Mouse (Mus musculus) hindbrain, embryonic 10.5 days (tissue): Measurements from ENCODE around the gene Avpr1b. TPM values are rescaled to one million over a fixed set of nuclear protein-coding genes. Genes with fewer than 3 reads are reported as not detected.
"Not testable (repeated sequence)": the region's sequence is repeated elsewhere in the genome, so short reads cannot be mapped to it uniquely, and the experiment has no call there.

Experiments used
- DNase-seq: peaks from one replicate; pipeline ENCODE4 v3.0.0-alpha.2; 2017; ENCODE audit warnings: low spot score
- H3K27ac ChIP-seq: fragments of 300-500 bp; sonication (generic); 2 replicates; pipeline ENCODE4 v1.5.1; 2016; ENCODE audit warnings: mild to moderate bottlenecking, moderate library complexity
- H3K27me3 ChIP-seq: fragments of 300-500 bp; sonication (generic); 2 replicates; pipeline ENCODE4 v1.6.1; 2016; ENCODE audit warnings: mild to moderate bottlenecking; ENCODE audit not compliant: poor library complexity, insufficient read depth, severe bottlenecking
- H3K36me3 ChIP-seq: fragments of 300-500 bp; sonication (generic); 2 replicates; pipeline ENCODE4 v1.6.1; 2016; ENCODE audit warnings: mild to moderate bottlenecking, moderate library complexity
- H3K4me1 ChIP-seq: fragments of 300-500 bp; sonication (generic); replicated peaks from 2 replicates; pipeline ENCODE4 v1.6.1; 2016; ENCODE audit warnings: mild to moderate bottlenecking
- H3K4me3 ChIP-seq: fragments of 300-500 bp; sonication (generic); 2 replicates; pipeline ENCODE4 v1.5.1; 2016; ENCODE audit warnings: mild to moderate bottlenecking, moderate library complexity
- H3K9me3 ChIP-seq: fragments of 300-500 bp; sonication (generic); 2 replicates; pipeline ENCODE4 v1.6.1; 2016; ENCODE audit warnings: mild to moderate bottlenecking, moderate library complexity
- WGBS: fragments of 180-500 bp; shearing (Covaris S2); methylation state at CpG from one replicate; pipeline ENCODE4 v1.1.7; 2016; 5-methylcytosine and 5-hydroxymethylcytosine counted together
- polyA plus RNA-seq: library from polyadenylated mRNA; unstranded; fragments of >200 nt; fragmentation: Nextera tagmentation; extraction: Ambion mirVana; gene quantifications from 2 replicates; pipeline ENCODE4 v1.2.1, GENCODE M21; 2016

Gene Avpr1b
- polyA plus RNA-seq, result not detected in 2 replicates

- Histone ChIP-seq H3K36me3 (no peaks in the 10 kb centered on the region), H3K4me3 (no peak within 1 kb of the TSS)
These were observed at the start of gene Avpr1b for GRCm38 (mm10) chr1:131598905-131599304. Gene Avpr1b, plus strand, starts transcription at chr1:131599239.

DNA sequence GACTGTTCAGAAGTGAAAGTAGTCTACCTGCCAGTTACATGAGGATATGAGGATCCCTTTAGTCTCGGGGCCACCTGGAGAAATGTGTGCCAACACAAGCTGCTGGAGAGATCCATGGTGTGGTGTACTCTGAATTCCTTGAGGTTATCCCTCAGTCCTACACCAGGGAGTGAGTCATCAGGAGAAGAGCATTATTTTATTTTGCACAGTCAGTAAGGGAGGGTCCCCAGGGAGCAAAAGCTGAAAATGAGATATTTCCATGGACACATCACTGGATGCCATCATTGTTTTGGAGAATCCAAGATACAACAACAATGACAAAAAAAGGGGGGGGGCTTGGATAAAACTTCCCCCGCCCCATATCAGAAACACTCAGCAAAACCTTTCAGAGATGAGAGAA is 47.1 kb upstream of the Avpr1b start:
- Histone ChIP-seq H3K27me3 (no peaks in the 10 kb centered on the region), H3K4me3 (no peak overlapping the region), H3K4me1 (peaks cover 12% of the 10 kb centered on the region), H3K27ac (no peak overlapping the region), H3K36me3 (no peaks in the 10 kb centered on the region), H3K9me3 (no peaks in the 10 kb centered on the region)
- 86% methylated on average over 2 of the region's 2 CpGs for WGBS
- no peak for DNase-seq

More at GRCm38 (mm10) chr1:131598905-131599304, at the start of gene Avpr1b:
- Histone ChIP-seq H3K4me1 (0 out of 2 replicates have a peak, but pooled peaks cover 3% of the 10 kb centered on the region), H3K9me3 (no peaks in the 10 kb centered on the region), H3K27me3 (peaks cover 16% of the 10 kb centered on the region), H3K27ac (no peak within 1 kb of the TSS)
- WGBS, result 49% methylated on average over 12 of the region's 12 CpGs
- DNase-seq, result no peak

- H3K4me3 ChIP-seq, result no peak overlapping the region
- no peaks in the 10 kb centered on the region for H3K27me3 ChIP-seq
- H3K27ac ChIP-seq, result no peak overlapping the region
- peaks cover 11% of the 10 kb centered on the region for H3K4me1 ChIP-seq
- no peaks in the 10 kb centered on the region for H3K36me3 ChIP-seq
- DNase-seq, result no peak
- no peaks in the 10 kb centered on the region for H3K9me3 ChIP-seq
These were observed 45.6 kb upstream of the Avpr1b start for GRCm38 (mm10) chr1:131553428-131553827.

DNA sequence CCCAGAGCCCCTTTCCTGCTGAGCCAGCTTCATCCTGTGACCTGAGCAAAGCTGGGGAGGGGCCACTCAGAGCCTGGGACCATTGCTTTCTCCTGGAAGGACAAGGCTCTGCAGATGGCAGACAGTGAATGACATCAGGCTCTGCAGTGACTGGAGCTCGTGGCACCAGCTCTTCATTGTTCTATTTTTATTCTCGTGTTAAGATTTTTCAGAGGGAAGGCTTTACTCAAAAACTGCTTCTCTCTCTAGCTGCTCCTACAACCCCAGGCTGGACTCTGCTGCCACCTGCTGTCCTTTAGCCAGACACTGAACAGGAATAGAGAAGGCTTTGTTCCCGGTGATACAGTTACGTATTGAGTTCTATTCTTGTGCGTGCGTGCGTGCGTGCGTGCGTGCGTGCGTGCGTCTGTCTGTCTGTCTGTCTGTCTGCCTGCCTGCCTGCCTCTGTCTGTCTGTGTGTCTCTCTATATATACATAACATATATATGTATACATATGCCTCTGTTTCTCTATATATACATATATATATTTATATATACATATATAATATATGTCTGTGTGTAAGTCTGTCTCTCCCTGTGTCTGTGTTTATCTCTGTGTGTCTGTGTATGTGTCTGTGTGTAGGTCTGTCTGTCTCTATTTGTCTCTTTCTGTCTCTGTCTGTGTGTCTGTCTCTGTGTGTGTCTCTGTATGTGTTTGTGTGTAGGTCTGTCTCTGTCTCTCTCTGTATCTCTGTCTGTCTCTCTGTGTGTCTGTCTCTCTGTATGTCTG is 43.8 kb upstream of the Avpr1b start:
- 18% methylated on average over 13 of the region's 13 CpGs for WGBS
- Histone ChIP-seq H3K36me3 (no peaks in the 10 kb centered on the region), H3K4me3 (peak overlapping the region; percentile 24; the same call in 1 of the 2 replicates), H3K27ac (peak overlapping the region; percentile 76), H3K27me3 (no peaks in the 10 kb centered on the region), H3K4me1 (peaks cover 4% of the 10 kb centered on the region), H3K9me3 (no peaks in the 10 kb centered on the region)
- peak; percentile 86 for DNase-seq

- no peak overlapping the region for H3K27ac ChIP-seq
- no peaks in the 10 kb centered on the region for H3K4me1 ChIP-seq
- no peak for DNase-seq
- H3K9me3 ChIP-seq, result 0 out of 2 replicates have a peak, but pooled peaks cover 3% of the 10 kb centered on the region
- H3K27me3 ChIP-seq, result no peaks in the 10 kb centered on the region
- H3K36me3 ChIP-seq, result no peaks in the 10 kb centered on the region
- H3K4me3 ChIP-seq, result no peak overlapping the region
These were observed 38.5 kb upstream of the Avpr1b start for GRCm38 (mm10) chr1:131560500-131560899.

DNA sequence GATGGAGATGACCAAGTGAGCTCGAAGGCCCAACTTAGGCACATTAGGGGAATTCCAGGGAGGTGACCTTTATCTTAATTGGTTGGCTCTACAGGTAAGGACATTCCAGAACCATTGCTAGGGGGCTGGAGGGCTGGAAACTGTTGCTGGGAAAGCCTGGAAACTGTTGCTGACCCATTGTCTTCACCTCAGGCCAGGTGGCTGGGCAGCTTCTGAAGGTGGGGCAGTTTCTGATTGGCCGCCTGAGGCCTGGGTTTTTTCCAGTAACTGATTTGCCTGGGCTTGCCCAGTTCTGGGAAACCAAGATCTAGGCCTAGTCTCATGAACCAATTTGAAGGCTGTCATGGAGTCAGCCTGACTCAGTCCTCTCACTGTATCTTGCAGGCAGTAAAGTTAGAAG is 37.0 kb upstream of the Avpr1b start:
- H3K4me3 ChIP-seq, result no peak overlapping the region
- H3K27me3 ChIP-seq, result no peaks in the 10 kb centered on the region
- H3K36me3 ChIP-seq, result no peaks in the 10 kb centered on the region
- DNase-seq, result no peak
- H3K9me3 ChIP-seq, result 0 out of 2 replicates have a peak, but pooled peaks cover 3% of the 10 kb centered on the region
- H3K4me1 ChIP-seq, result no peaks in the 10 kb centered on the region
- WGBS, result 87% methylated on average over 2 of the region's 2 CpGs
- H3K27ac ChIP-seq, result no peak overlapping the region

DNA sequence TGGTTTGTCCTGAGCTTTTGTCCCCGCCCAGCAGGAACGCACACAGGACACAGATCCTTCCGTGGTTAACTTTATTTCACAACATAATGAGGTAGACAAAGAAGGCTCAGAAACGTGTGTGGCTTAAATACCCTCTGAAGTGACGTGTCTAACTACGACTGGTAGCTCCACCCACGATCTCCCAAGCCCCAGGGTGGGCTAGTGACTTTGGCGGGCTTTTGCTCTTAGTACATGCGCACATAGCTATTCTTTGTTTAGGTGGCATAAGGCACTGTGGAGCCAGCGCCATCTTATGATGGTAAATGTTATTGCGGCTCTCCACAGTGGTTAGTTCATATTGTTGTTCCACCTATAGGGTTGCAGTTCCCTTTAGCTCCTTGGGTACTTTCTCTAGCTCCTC is 33.0 kb upstream of the Avpr1b start:
- not testable (repeated sequence) for H3K4me3 ChIP-seq, H3K9me3 ChIP-seq, H3K27me3 ChIP-seq, H3K36me3 ChIP-seq, H3K4me1 ChIP-seq
- peak overlapping the region; percentile 53; the same call in 1 of the 2 replicates for H3K27ac ChIP-seq
- WGBS, result 34% methylated on average over 11 of the region's 11 CpGs
- DNase-seq, result peak; percentile 49

GRCm38 (mm10) chr1:131569721-131570120 is 29.3 kb upstream of the Avpr1b start:
- Histone ChIP-seq H3K27me3 (no peaks in the 10 kb centered on the region), H3K27ac (no peak overlapping the region)
- WGBS, result 94% methylated on average over 6 of the region's 6 CpGs

DNA sequence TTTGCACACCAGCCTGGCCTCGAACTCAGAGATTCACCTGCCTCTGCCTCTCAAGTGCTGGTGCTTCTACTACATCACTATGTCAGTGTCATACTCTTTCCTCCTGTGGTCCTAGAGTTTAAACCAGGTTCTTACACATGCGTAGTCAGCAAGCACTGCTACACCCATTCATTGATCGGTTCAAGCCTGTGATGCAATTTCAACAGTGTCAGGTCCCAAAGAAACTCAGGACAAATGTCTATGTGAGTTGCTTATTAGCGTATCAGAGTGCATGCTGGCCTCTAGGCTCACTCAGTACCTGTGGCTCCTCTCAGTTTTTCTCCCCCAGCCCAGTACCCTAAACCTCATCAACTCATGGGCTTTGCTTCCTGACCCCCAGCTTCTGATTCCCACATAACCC is 28.6 kb upstream of the Avpr1b start:
- no peak overlapping the region for H3K27ac ChIP-seq
- DNase-seq, result no peak
- WGBS, result 94% methylated on average over 4 of the region's 4 CpGs
- no peaks in the 10 kb centered on the region for H3K9me3 ChIP-seq
- no peaks in the 10 kb centered on the region for H3K27me3 ChIP-seq
- no peaks in the 10 kb centered on the region for H3K36me3 ChIP-seq
- H3K4me1 ChIP-seq, result no peaks in the 10 kb centered on the region
- H3K4me3 ChIP-seq, result no peak overlapping the region

More at GRCm38 (mm10) chr1:131569721-131570120, 29.3 kb upstream of the Avpr1b start:
- H3K4me1 ChIP-seq, result no peaks in the 10 kb centered on the region
- H3K36me3 ChIP-seq, result no peaks in the 10 kb centered on the region
- no peak for DNase-seq
- no peak overlapping the region for H3K4me3 ChIP-seq
- no peaks in the 10 kb centered on the region for H3K9me3 ChIP-seq

DNA sequence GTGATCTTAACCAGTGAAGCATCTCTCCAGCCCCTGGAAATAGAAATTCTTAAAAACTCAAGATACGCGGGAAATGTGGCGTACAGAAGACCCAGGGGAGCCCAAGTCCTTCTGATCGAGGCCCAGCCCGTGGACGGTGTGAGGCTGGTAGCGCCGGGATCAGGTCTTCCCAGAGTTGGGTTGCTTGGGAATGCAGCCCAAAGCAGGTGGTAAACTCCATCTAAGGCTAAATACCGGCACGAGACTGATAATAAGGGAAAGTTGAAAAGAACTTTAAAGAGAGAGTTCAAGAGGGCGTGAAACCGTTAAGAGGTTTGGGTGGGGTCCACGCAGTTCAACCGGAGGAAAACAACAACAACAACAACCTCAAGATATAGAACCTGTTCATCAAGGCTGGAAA is 25.3 kb upstream of the Avpr1b start:
- 92% methylated on average over 14 of the region's 14 CpGs for WGBS
- no peak overlapping the region for H3K4me3 ChIP-seq

DNA sequence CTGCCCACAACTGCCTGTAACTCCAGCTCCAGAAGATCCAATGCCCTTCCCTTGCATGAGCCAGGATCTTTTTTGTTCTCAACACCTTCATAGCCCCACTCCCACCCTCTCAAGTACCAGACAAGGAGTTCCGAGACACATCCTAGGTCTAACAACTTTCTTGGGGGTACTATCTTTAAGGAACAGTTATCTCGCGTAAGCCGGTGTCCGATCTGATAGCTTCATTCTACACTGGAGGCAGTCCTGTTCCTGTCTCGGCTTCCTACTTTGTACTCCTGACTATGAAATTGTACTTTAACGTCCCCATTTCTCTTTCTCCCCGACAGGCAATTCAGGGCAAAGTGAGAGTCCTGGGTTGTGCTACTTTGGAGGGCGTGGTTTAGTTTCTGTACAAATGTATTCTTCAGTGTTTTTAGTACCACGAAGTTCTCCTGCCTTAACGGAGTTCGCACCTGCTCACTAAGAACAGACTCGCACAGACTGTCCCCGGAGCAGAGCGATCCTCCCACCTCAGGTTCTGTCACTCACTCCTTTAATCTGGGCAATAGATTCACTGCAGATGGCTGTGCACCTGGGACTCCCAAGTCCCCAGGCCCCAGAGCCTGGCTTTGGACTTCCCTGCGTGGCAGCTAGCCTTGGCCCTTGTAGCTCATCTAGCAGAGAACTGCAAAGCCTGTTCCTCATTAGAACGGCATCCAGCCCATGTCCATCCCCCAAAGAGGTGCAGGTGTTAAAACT is 19.9 kb upstream of the Avpr1b start:
- Histone ChIP-seq H3K27ac (no peak overlapping the region), H3K4me3 (no peak overlapping the region), H3K36me3 (no peaks in the 10 kb centered on the region), H3K4me1 (0 out of 2 replicates have a peak, but pooled peaks cover 4% of the 10 kb centered on the region), H3K27me3 (no peaks in the 10 kb centered on the region), H3K9me3 (no peaks in the 10 kb centered on the region)
- WGBS, result 87% methylated on average over 17 of the region's 17 CpGs
- no peak for DNase-seq

More for the DNA sequence above, 25.3 kb upstream of the Avpr1b start:
- Histone ChIP-seq H3K4me1 (no peaks in the 10 kb centered on the region), H3K27me3 (no peaks in the 10 kb centered on the region), H3K9me3 (no peaks in the 10 kb centered on the region), H3K36me3 (no peaks in the 10 kb centered on the region), H3K27ac (no peak overlapping the region)
- peak; percentile 24 for DNase-seq

- Histone ChIP-seq H3K27me3 (no peaks in the 10 kb centered on the region), H3K4me1 (0 out of 2 replicates have a peak, but pooled peaks cover 4% of the 10 kb centered on the region), H3K4me3 (no peak overlapping the region), H3K9me3 (no peaks in the 10 kb centered on the region), H3K36me3 (no peaks in the 10 kb centered on the region), H3K27ac (no peak overlapping the region)
- DNase-seq, result no peak
- 67% methylated on average over 4 of the region's 4 CpGs for WGBS
These were observed 18.6 kb upstream of the Avpr1b start for GRCm38 (mm10) chr1:131580389-131580788.

GRCm38 (mm10) chr1:131583598-131583997 is 15.4 kb upstream of the Avpr1b start:
- Histone ChIP-seq H3K36me3 (no peaks in the 10 kb centered on the region), H3K4me3 (no peak overlapping the region), H3K4me1 (0 out of 2 replicates have a peak, but pooled peaks cover 4% of the 10 kb centered on the region), H3K27me3 (no peaks in the 10 kb centered on the region), H3K9me3 (no peaks in the 10 kb centered on the region), H3K27ac (no peak overlapping the region)
- WGBS, result 83% methylated on average over 3 of the region's 3 CpGs
- DNase-seq, result no peak
